Mouse (Mus musculus) brain, embryonic 14.5 days (tissue): ENCODE data around the gene Slc16a10.

Experiments used
- CTCF ChIP-seq: fragments of 200-500 bp; IDR thresholded peaks from 2 replicates; pipeline ENCODE4 v1.5.1; 2012; ENCODE audit warnings: inconsistent platforms, mild to moderate bottlenecking, moderate library complexity, borderline replicate concordance; ENCODE audit not compliant: insufficient read depth, insufficient read length; ENCODE audit errors: extremely low read depth
- POLR2A ChIP-seq: fragments of 200-500 bp; IDR thresholded peaks from 2 replicates; pipeline ENCODE4 v1.6.1; 2012; ENCODE audit warnings: mild to moderate bottlenecking, inconsistent platforms, borderline replicate concordance; ENCODE audit not compliant: poor library complexity, insufficient read depth, insufficient read length, severe bottlenecking; ENCODE audit errors: extremely low read depth

- TF ChIP-seq CTCF (no peak), POLR2A (no peak)
These were observed 36.9 kb downstream of the Slc16a10 start for GRCm38 (mm10) chr10:40105174-40105573.
